Mouse (Mus musculus): Measurements from ENCODE around the gene Vti1b.

- TF ChIP-seq CTCF (IDR thresholded peaks at IDR 0.05; ENCODE audit: control insufficient read depth, insufficient read depth, insufficient replicate concordance, low read depth, low read length) (no peak), POLR2A (IDR thresholded peaks at IDR 0.05; ENCODE audit: control insufficient read depth, low read depth, low read length) (no peak)
These were observed 36.4 kb upstream of the Vti1b start, which contains the start of gene Rdh12 for GRCm38 (mm10) chr12:79208703-79209464.

All from testis, adult 2 months (tissue).